Mouse (Mus musculus) limb, embryonic 11.5 days (tissue): ENCODE measurements around the gene Lbhd1. TPM values are rescaled to one million over a fixed set of nuclear protein-coding genes. Genes with fewer than 3 reads are reported as not detected.
"Not testable (repeated sequence)": the region's sequence is repeated elsewhere in the genome, so short reads cannot be mapped to it uniquely, and the experiment has no call there.

Experiments
- ATAC-seq: fragments of 200-750 bp; cut with Nextera tagmentation; 2 replicates; pipeline ENCODE4 v1.8.0; 2017; ENCODE audit warnings: low read depth; ENCODE audit not compliant: insufficient number of reproducible peaks, low FRiP score, low TSS enrichment
- DNase-seq: peaks from one replicate; pipeline ENCODE4 v3.0.0-alpha.2; 2015; ENCODE audit warnings: low spot score
- H3K27ac ChIP-seq: fragments of 300-500 bp; sonication (generic); replicated peaks from 2 replicates; pipeline ENCODE4 v1.5.1; 2014; ENCODE audit warnings: low read depth, mild to moderate bottlenecking, low read length
- H3K27me3 ChIP-seq: fragments of 300-500 bp; sonication (generic); 2 replicates; pipeline ENCODE4 v1.6.1; 2014; ENCODE audit warnings: mild to moderate bottlenecking, low read length, mixed read lengths; ENCODE audit not compliant: control insufficient read depth, insufficient read depth
- H3K36me3 ChIP-seq: fragments of 300-500 bp; sonication (generic); 2 replicates; pipeline ENCODE4 v1.6.1; 2014; ENCODE audit warnings: mild to moderate bottlenecking, low read length, moderate library complexity, mixed read lengths; ENCODE audit not compliant: control insufficient read depth, insufficient read depth
- H3K4me1 ChIP-seq: fragments of 300-500 bp; sonication (generic); 2 replicates; pipeline ENCODE4 v1.6.1; 2014; ENCODE audit warnings: low read length, mixed read lengths; ENCODE audit not compliant: control insufficient read depth, insufficient read depth
- H3K4me2 ChIP-seq: fragments of 300-500 bp; sonication (generic); 2 replicates; pipeline ENCODE4 v1.6.1; 2014; ENCODE audit warnings: low read depth, mild to moderate bottlenecking, moderate library complexity; ENCODE audit not compliant: severe bottlenecking
- H3K4me3 ChIP-seq: fragments of 300-500 bp; sonication (generic); 2 replicates; pipeline ENCODE4 v1.5.1; 2014; ENCODE audit warnings: low read depth, low read length
- H3K9ac ChIP-seq: fragments of 300-500 bp; sonication (generic); 2 replicates; pipeline ENCODE4 v1.6.1; 2014; ENCODE audit warnings: mild to moderate bottlenecking, low read length
- H3K9me3 ChIP-seq: fragments of 300-500 bp; sonication (generic); 2 replicates; pipeline ENCODE4 v1.6.1; 2016; ENCODE audit warnings: low read length; ENCODE audit not compliant: control insufficient read depth
- WGBS: fragments of 180-500 bp; shearing (Covaris S2); extraction: QIAGEN DNeasy Blood & Tissue Kit; methylation state at CpG from one replicate; pipeline ENCODE4 v1.1.7; 2014; 5-methylcytosine and 5-hydroxymethylcytosine counted together
- polyA plus RNA-seq: library from polyadenylated mRNA; unstranded; fragments of >200 nt; fragmentation: Nextera tagmentation; extraction: Ambion mirVana; gene quantifications from 2 replicates; pipeline ENCODE4 v1.2.1, GENCODE M21; 2014

Gene Lbhd1
- polyA plus RNA-seq, 1 experiment from 2014 or later: 110 TPM

- H3K27ac ChIP-seq: no peak overlapping the region
- ATAC-seq: no peak
Measured at GRCm38 (mm10) chr19:8881034-8881392, 2.5 kb upstream of the Lbhd1 start.

GRCm38 (mm10) chr19:8886916-8887584 lies 3.5 kb downstream of the Lbhd1 start:
- ATAC-seq (no peak), DNase-seq (no peak)
- Histone ChIP-seq H3K4me3 (peak overlapping the region; percentile 73; the same call in 1 of the 2 replicates), H3K9me3 (no peaks in the 10 kb centered on the region), H3K36me3 (peaks cover 6% of the 10 kb centered on the region; the same call in 1 of the 2 replicates), H3K27ac (peak overlapping the region; percentile 63), H3K27me3 (no peaks in the 10 kb centered on the region), H3K4me2 (no peak overlapping the region; the same call in none of the 2 replicates), H3K4me1 (peaks cover 6% of the 10 kb centered on the region; the same call in 1 of the 2 replicates), H3K9ac (no peak overlapping the region; the same call in 1 of the 2 replicates)
- 63% methylated on average over 1 of the region's 1 CpGs for WGBS

More at GRCm38 (mm10) chr19:8881034-8881392, 2.5 kb upstream of the Lbhd1 start:
- H3K9ac ChIP-seq: peak overlapping the region; percentile 65
- 20% methylated on average over 3 of the region's 3 CpGs for WGBS
- H3K4me2 ChIP-seq: peak overlapping the region; percentile 59
- no peaks in the 10 kb centered on the region; the same call in 1 of the 2 replicates for H3K36me3 ChIP-seq
- H3K4me3 ChIP-seq: peak overlapping the region; percentile 51
- no peaks in the 10 kb centered on the region for H3K27me3 ChIP-seq
- DNase-seq: no peak
- H3K9me3 ChIP-seq: no peaks in the 10 kb centered on the region
- no peaks in the 10 kb centered on the region for H3K4me1 ChIP-seq

GRCm38 (mm10) chr19:8887585-8888463 lies 4.3 kb downstream of the Lbhd1 start:
- no peaks in the 10 kb centered on the region for H3K27me3 ChIP-seq
- peaks cover 6% of the 10 kb centered on the region; the same call in 1 of the 2 replicates for H3K4me1 ChIP-seq
- WGBS: 16% methylated on average over 19 of the region's 19 CpGs
- peaks cover 6% of the 10 kb centered on the region; the same call in 1 of the 2 replicates for H3K36me3 ChIP-seq
- peak overlapping the region; percentile 80 for H3K9ac ChIP-seq
- H3K27ac ChIP-seq: peak overlapping the region; percentile 63
- H3K4me3 ChIP-seq: peak overlapping the region; percentile 73
- peak; percentile 26 for DNase-seq
- no peak for ATAC-seq
- peak overlapping the region; percentile 77 for H3K4me2 ChIP-seq
- no peaks in the 10 kb centered on the region for H3K9me3 ChIP-seq

GRCm38 (mm10) chr19:8888511-8889385 lies 5.2 kb downstream of the Lbhd1 start, which contains the start of the genes 1810009A15Rik and Gm49416:
Gene 1810009A15Rik, plus strand, starts transcription at chr19:8888853.
Gene Gm49416, plus strand, starts transcription at chr19:8888926.
- Histone ChIP-seq H3K27me3 (no peaks in the 10 kb centered on the region), H3K4me2 (peak within 1 kb of the TSS; percentile 77), H3K9ac (peak within 1 kb of the TSS; percentile 80), H3K36me3 (peaks cover 6% of the 10 kb centered on the region; the same call in 1 of the 2 replicates), H3K4me1 (peaks cover 6% of the 10 kb centered on the region; the same call in 1 of the 2 replicates), H3K4me3 (peak within 1 kb of the TSS; percentile 73), H3K9me3 (no peaks in the 10 kb centered on the region), H3K27ac (peak within 1 kb of the TSS; percentile 87)
- DNase-seq: peak; percentile 97
- ATAC-seq: peak; percentile 93
- under 1% methylated on average over 58 of the region's 58 CpGs for WGBS

- WGBS: 3% methylated on average over 54 of the region's 54 CpGs
- peaks cover 9% of the 10 kb centered on the region; the same call in 1 of the 2 replicates for H3K4me1 ChIP-seq
- H3K9ac ChIP-seq: peak within 1 kb of the TSS; percentile 86
- H3K27me3 ChIP-seq: no peaks in the 10 kb centered on the region
- H3K36me3 ChIP-seq: peaks cover 17% of the 10 kb centered on the region; the same call in 1 of the 2 replicates
- H3K4me2 ChIP-seq: peak within 1 kb of the TSS; percentile 83
- DNase-seq: peak; percentile 91
- ATAC-seq: peak; percentile 44; the same call in 1 of the 2 replicates
- H3K9me3 ChIP-seq: no peaks in the 10 kb centered on the region
- peak within 1 kb of the TSS; percentile 56; the same call in 1 of the 2 replicates for H3K27ac ChIP-seq
- H3K4me3 ChIP-seq: peak within 1 kb of the TSS; percentile 86
Measured at GRCm38 (mm10) chr19:8892829-8893766, 9.6 kb downstream of the Lbhd1 start, which contains the start of gene Ints5. Gene Ints5, plus strand, starts transcription at chr19:8893005.

- peaks cover 16% of the 10 kb centered on the region; the same call in 1 of the 2 replicates for H3K36me3 ChIP-seq
- peaks cover 15% of the 10 kb centered on the region; the same call in 1 of the 2 replicates for H3K4me1 ChIP-seq
- no peaks in the 10 kb centered on the region for H3K27me3 ChIP-seq
- WGBS: 94% methylated on average over 9 of the region's 9 CpGs
- no peaks in the 10 kb centered on the region for H3K9me3 ChIP-seq
- 0 out of 2 replicates have a peak overlapping the region, but pooled peaks have one; percentile 15 for H3K4me2 ChIP-seq
- no peak overlapping the region for H3K4me3 ChIP-seq
- H3K27ac ChIP-seq: no peak overlapping the region
- H3K9ac ChIP-seq: no peak overlapping the region
- no peak for DNase-seq
- no peak for ATAC-seq
Measured at GRCm38 (mm10) chr19:8895397-8895960, 11.9 kb downstream of the Lbhd1 start.

GRCm38 (mm10) chr19:8896231-8896630 lies 12.7 kb downstream of the Lbhd1 start:
- H3K9me3 ChIP-seq, H3K4me2 ChIP-seq, H3K27me3 ChIP-seq, H3K9ac ChIP-seq, DNase-seq, H3K27ac ChIP-seq, ATAC-seq, H3K4me3 ChIP-seq: not testable (repeated sequence)
- Histone ChIP-seq H3K4me1 (peaks cover 15% of the 10 kb centered on the region; the same call in 1 of the 2 replicates), H3K36me3 (peaks cover 11% of the 10 kb centered on the region; the same call in 1 of the 2 replicates)
- 78% methylated on average over 5 of the region's 5 CpGs for WGBS
